Mouse (Mus musculus): Measurements from ENCODE around the gene Fbln2. TPM values are rescaled to one million over a fixed set of nuclear protein-coding genes. Genes with fewer than 3 reads are reported as not detected.

Fbln2 gene
- polyA plus RNA-seq, 2 experiments, result 219 to 294 TPM

DNA sequence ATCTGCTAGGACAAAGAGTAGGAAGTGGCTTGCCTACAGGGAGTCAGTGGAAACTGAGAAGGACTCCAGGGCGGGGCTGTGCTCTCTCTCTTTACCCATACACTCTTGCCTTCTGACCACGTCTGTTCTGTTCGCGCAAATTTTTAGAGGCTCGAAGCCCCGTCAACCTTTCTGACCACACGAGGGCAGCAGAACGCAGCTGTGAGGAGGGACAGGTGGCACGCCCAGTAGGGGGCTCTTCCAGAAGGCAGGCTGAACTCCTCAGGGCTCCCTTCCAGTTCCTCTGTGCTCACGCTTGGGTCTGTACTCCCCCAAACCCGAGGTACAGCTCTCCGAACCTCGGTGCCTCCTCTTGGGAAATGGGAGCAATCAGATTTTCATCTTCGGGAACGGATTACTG lies 74.4 kb downstream of the Fbln2 start:
- 5% methylated on average over 15 of the region's 15 CpGs for whole genome bisulfite sequencing
- DNase-seq (ENCODE audit: low spot score), result peak; percentile 84
- Histone ChIP-seq H3K9me3 (ENCODE audit: control insufficient read depth, low read length) (no peaks in the 10 kb centered on the region), H3K9ac (ENCODE audit: low read depth, low read length, severe bottlenecking) (no peak overlapping the region), H3K4me3 (replicated peaks; ENCODE audit: low read length) (no peak overlapping the region), H3K4me1 (ENCODE audit: control insufficient read depth, insufficient read depth, low read length) (peaks cover 7% of the 10 kb centered on the region), H3K36me3 (ENCODE audit: control insufficient read depth, insufficient read depth, low read length) (no peaks in the 10 kb centered on the region), H3K4me2 (replicated peaks; ENCODE audit: low read depth, low read length, severe bottlenecking) (no peak overlapping the region), H3K27ac (replicated peaks; ENCODE audit: low read depth, low read length) (no peak overlapping the region), H3K27me3 (ENCODE audit: control insufficient read depth, insufficient read depth, low read length) (peaks cover 47% of the 10 kb centered on the region)
- ATAC-seq (ENCODE audit: low FRiP score, low read depth), result no peak
- TF ChIP-seq POLR2A (IDR thresholded peaks at IDR 0.05; ENCODE audit: borderline replicate concordance, extremely low read depth, insufficient read depth, insufficient read length), result no peak

DNA sequence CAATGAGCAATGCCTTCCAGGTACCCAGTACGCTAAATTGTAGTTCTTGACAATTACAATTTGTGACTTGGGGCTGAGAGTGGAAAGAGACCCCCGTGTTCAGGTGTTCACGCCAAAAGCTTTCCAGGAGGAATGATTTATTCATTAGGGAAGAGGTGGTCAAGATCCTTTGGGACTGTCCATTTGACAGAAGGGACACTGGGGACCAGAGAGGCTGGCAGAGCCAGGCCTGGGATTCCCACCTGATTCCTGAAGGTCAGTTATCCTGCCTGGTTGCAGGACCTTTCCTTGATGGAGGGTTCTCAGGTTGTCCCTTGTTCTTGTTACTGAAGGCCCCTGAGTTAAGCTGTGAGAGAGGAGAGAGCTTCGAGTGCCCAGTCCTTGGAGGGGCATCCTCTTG lies 74.9 kb downstream of the Fbln2 start:
- H3K4me2 ChIP-seq (replicated peaks; ENCODE audit: low read depth, low read length, severe bottlenecking), result no peak overlapping the region
- no peak for DNase-seq (ENCODE audit: low spot score)
- WGBS, result 64% methylated on average over 4 of the region's 4 CpGs
- H3K27ac ChIP-seq (replicated peaks; ENCODE audit: low read depth, low read length), result no peak overlapping the region
- H3K9ac ChIP-seq (ENCODE audit: low read depth, low read length, severe bottlenecking), result no peak overlapping the region
- no peak overlapping the region for H3K4me3 ChIP-seq (replicated peaks; ENCODE audit: low read length)
- peaks cover 47% of the 10 kb centered on the region for H3K27me3 ChIP-seq (ENCODE audit: control insufficient read depth, insufficient read depth, low read length)
- no peaks in the 10 kb centered on the region for H3K36me3 ChIP-seq (ENCODE audit: control insufficient read depth, insufficient read depth, low read length)
- ATAC-seq (ENCODE audit: low FRiP score, low read depth), result no peak
- no peak for TF ChIP-seq POLR2A (IDR thresholded peaks at IDR 0.05; ENCODE audit: borderline replicate concordance, extremely low read depth, insufficient read depth, insufficient read length)
- peaks cover 7% of the 10 kb centered on the region for H3K4me1 ChIP-seq (ENCODE audit: control insufficient read depth, insufficient read depth, low read length)
- H3K9me3 ChIP-seq (ENCODE audit: control insufficient read depth, low read length), result no peaks in the 10 kb centered on the region

DNA sequence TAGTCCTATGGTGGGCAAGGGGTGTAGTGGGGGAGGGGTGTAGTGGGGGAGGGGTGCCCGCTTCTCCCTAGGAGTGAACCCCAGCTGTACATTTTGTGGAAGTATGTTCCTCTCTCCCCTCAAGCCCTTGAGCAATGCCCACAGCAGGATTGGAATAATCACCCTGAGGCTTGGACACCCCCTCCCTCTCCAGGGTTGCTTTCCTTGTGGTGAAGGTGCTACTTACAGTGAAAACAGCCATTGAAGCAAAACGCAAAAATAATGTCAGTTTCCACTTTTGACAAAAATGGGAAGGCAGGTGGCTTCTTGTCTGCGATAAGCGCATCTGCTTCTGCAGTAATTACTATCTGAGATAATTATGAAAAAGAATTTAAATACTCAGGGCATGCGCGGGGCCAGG lies 75.4 kb downstream of the Fbln2 start:
- no peaks in the 10 kb centered on the region for H3K36me3 ChIP-seq (ENCODE audit: control insufficient read depth, insufficient read depth, low read length)
- H3K4me1 ChIP-seq (ENCODE audit: control insufficient read depth, insufficient read depth, low read length), result peaks cover 7% of the 10 kb centered on the region
- H3K4me2 ChIP-seq (replicated peaks; ENCODE audit: low read depth, low read length, severe bottlenecking), result no peak overlapping the region
- no peaks in the 10 kb centered on the region for H3K9me3 ChIP-seq (ENCODE audit: control insufficient read depth, low read length)
- DNase-seq (ENCODE audit: low spot score) (no peak), ATAC-seq (ENCODE audit: low FRiP score, low read depth) (no peak)
- 62% methylated on average over 6 of the region's 6 CpGs for WGBS
- no peak overlapping the region for H3K9ac ChIP-seq (ENCODE audit: low read depth, low read length, severe bottlenecking)
- H3K4me3 ChIP-seq (replicated peaks; ENCODE audit: low read length), result no peak overlapping the region
- TF ChIP-seq POLR2A (IDR thresholded peaks at IDR 0.05; ENCODE audit: borderline replicate concordance, extremely low read depth, insufficient read depth, insufficient read length), result no peak
- H3K27ac ChIP-seq (replicated peaks; ENCODE audit: low read depth, low read length), result no peak overlapping the region
- peaks cover 47% of the 10 kb centered on the region for H3K27me3 ChIP-seq (ENCODE audit: control insufficient read depth, insufficient read depth, low read length)

GRCm38 (mm10) chr6:91288251-91288785 lies 76.1 kb downstream of the Fbln2 start:
- Histone ChIP-seq H3K9ac (ENCODE audit: low read depth, low read length, severe bottlenecking) (no peak overlapping the region), H3K27ac (replicated peaks; ENCODE audit: low read depth, low read length) (no peak overlapping the region), H3K36me3 (ENCODE audit: control insufficient read depth, insufficient read depth, low read length) (no peaks in the 10 kb centered on the region), H3K4me1 (ENCODE audit: control insufficient read depth, insufficient read depth, low read length) (peaks cover 7% of the 10 kb centered on the region), H3K4me3 (replicated peaks; ENCODE audit: low read length) (no peak overlapping the region), H3K9me3 (ENCODE audit: control insufficient read depth, low read length) (no peaks in the 10 kb centered on the region), H3K4me2 (replicated peaks; ENCODE audit: low read depth, low read length, severe bottlenecking) (no peak overlapping the region), H3K27me3 (ENCODE audit: control insufficient read depth, insufficient read depth, low read length) (peaks cover 47% of the 10 kb centered on the region)
- 71% methylated on average over 3 of the region's 3 CpGs for WGBS
- no peak for TF ChIP-seq POLR2A (IDR thresholded peaks at IDR 0.05; ENCODE audit: borderline replicate concordance, extremely low read depth, insufficient read depth, insufficient read length)
- no peak for DNase-seq (ENCODE audit: low spot score)
- ATAC-seq (ENCODE audit: low FRiP score, low read depth), result no peak

DNA sequence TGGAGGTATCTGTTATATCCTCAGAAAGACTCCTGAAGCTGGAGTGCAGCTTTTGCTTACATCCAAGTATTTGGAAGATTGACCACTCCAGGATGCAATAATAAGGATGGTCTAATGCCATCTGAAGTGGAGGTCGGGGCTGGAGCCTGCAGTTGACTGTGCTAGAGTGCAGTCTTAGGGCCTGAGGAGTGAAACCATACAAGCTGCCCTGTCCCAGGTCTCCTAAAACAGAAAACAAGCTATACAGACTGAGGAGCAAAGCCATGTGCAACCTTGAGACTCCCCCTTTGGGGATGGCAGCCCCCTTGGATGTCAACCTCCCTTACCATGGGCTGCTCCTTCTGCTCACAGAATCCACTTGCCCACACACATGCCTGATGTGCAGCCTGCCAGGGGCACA lies 76.7 kb downstream of the Fbln2 start:
- Histone ChIP-seq H3K9me3 (ENCODE audit: control insufficient read depth, low read length) (no peaks in the 10 kb centered on the region), H3K36me3 (ENCODE audit: control insufficient read depth, insufficient read depth, low read length) (no peaks in the 10 kb centered on the region), H3K27me3 (ENCODE audit: control insufficient read depth, insufficient read depth, low read length) (peaks cover 40% of the 10 kb centered on the region), H3K9ac (ENCODE audit: low read depth, low read length, severe bottlenecking) (no peak overlapping the region), H3K4me3 (replicated peaks; ENCODE audit: low read length) (no peak overlapping the region), H3K4me1 (ENCODE audit: control insufficient read depth, insufficient read depth, low read length) (peaks cover 7% of the 10 kb centered on the region), H3K27ac (replicated peaks; ENCODE audit: low read depth, low read length) (no peak overlapping the region), H3K4me2 (replicated peaks; ENCODE audit: low read depth, low read length, severe bottlenecking) (no peak overlapping the region)
- ATAC-seq (ENCODE audit: low FRiP score, low read depth), result no peak
- DNase-seq (ENCODE audit: low spot score), result no peak
- TF ChIP-seq POLR2A (IDR thresholded peaks at IDR 0.05; ENCODE audit: borderline replicate concordance, extremely low read depth, insufficient read depth, insufficient read length), result no peak
- WGBS, result 79% methylated on average over 1 of the region's 1 CpGs

DNA sequence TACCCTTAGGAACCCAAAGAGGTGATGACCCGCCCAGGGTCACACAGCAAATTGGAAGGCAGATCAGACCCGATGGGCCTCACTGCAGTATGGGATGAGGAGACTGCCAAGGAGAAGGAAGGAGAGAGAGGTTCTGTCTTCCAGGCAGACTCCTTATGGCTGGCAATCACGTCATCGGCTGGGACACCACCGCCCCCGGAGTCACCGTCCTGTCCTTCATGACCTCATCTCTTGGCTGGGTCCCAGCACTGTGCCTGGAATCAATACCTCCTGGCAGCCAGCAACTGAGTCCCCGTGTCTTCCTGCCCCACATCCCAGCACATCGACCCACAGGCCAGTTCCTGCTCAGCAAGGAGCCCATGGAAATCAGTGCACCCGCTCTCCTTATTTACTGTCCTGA lies 78.7 kb downstream of the Fbln2 start:
- ATAC-seq (ENCODE audit: low FRiP score, low read depth) (no peak), DNase-seq (ENCODE audit: low spot score) (no peak)
- H3K4me3 ChIP-seq (replicated peaks; ENCODE audit: low read length), result no peak overlapping the region
- TF ChIP-seq POLR2A (IDR thresholded peaks at IDR 0.05; ENCODE audit: borderline replicate concordance, extremely low read depth, insufficient read depth, insufficient read length), result no peak
- peaks cover 20% of the 10 kb centered on the region for H3K27me3 ChIP-seq (ENCODE audit: control insufficient read depth, insufficient read depth, low read length)
- H3K36me3 ChIP-seq (ENCODE audit: control insufficient read depth, insufficient read depth, low read length), result no peaks in the 10 kb centered on the region
- H3K4me1 ChIP-seq (ENCODE audit: control insufficient read depth, insufficient read depth, low read length), result no peaks in the 10 kb centered on the region
- no peak overlapping the region for H3K27ac ChIP-seq (replicated peaks; ENCODE audit: low read depth, low read length)
- H3K9ac ChIP-seq (ENCODE audit: low read depth, low read length, severe bottlenecking), result no peak overlapping the region
- 77% methylated on average over 9 of the region's 10 CpGs for WGBS
- no peak overlapping the region for H3K4me2 ChIP-seq (replicated peaks; ENCODE audit: low read depth, low read length, severe bottlenecking)
- no peaks in the 10 kb centered on the region for H3K9me3 ChIP-seq (ENCODE audit: control insufficient read depth, low read length)

All from limb, embryonic 14.5 days (tissue).